Mouse (Mus musculus): ENCODE data around the gene Kcnk7.

The Kcnk7 gene

DNA sequence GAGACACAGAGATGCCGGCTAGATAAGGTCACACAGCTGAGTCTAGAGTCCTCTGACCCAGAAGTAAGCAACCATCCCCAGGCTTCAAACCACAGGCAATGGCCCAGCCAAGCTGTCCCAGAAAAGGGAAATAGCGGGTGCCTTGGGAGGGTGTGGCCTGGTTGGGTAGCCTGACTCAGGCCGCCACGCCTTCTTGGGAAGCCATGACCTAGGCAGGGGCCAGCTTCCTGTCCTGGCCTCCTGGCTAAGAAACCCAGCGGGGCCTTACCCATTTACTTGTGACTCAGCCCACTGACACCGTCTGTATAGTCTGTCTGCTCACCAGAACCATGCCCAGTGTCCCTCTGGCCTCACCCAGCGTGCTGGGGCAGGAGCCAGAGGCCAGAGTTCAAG is 20.4 kb downstream of the Kcnk7 start:
- no peak for DNase-seq (ENCODE audit: extremely low spot score, low spot score)

DNA sequence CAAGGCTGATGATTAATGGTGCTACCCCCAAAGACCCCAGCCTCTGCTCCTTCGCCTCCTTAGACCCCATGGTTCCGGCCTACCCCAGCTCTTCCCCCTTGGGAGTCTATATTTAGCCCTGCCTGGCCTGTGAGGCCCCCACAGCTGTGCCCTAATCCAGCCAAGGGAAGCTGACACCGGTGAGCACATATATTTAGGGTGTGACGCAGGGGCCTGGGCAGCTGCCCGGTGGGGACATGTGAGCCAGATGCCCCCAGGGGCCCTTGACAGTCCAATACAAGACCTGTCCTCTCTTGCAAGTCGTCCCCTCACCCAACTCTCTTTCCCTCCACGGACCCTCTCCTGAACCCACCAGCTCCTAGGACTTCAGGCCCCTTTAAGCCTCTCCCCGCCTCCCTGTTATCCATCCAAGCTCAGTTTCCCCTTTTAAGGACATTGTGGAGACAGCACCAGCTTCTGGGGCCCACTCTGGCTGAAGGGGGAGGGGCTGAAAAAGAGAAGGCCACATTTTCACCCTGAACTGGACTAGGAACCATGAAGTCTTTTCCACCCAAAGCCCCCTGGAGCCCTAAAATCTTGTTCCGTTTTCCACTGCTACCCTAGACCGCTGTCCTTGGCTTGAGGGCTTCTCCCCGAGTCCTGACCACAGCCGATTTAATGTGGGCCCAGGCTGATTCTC is 21.0 kb downstream of the Kcnk7 start:
- DNase-seq (ENCODE audit: extremely low spot score, low spot score): no peak

DNA sequence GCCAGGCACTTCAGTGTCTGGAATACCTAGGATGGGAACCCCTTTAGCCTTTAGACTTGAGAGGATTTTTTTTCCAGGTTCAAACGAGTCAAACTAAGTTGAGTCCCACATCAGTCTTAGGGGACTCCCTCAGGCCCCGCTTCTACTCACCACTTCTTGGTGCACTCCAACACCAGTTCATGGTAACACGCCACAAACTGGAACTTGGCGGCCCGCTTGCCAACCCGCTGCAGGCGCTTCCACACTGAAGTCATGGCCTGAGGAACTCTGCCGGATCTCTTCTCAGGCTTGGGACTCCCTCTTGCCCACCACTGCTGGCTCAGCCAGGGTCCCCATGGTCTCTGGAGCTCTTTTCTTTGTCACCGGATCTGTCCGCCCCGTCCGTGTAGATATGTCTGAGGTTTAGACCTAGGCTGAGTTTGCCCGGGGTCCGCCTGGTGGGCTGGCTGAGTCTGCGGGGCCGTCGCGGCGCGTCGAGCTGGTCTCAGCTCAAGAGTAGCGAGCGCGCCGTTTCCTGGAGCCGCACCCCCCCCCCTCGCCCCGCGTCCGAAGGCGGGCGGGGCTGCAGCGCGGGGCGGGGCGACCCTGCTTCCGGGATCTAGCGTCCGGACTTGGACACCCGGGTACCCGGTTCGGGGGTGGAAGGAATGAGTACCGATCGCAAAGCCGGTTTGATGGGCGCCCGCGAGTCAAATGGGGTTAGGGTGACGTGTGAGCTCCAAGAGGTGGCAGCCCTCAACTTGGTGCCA is 21.8 kb downstream of the Kcnk7 start, which contains the start of gene Ehbp1l1:
TSS of gene Ehbp1l1 (minus strand) at position 551 of the 749 bp plus-strand sequence.
- DNase-seq (ENCODE audit: extremely low spot score, low spot score): no peak

DNA sequence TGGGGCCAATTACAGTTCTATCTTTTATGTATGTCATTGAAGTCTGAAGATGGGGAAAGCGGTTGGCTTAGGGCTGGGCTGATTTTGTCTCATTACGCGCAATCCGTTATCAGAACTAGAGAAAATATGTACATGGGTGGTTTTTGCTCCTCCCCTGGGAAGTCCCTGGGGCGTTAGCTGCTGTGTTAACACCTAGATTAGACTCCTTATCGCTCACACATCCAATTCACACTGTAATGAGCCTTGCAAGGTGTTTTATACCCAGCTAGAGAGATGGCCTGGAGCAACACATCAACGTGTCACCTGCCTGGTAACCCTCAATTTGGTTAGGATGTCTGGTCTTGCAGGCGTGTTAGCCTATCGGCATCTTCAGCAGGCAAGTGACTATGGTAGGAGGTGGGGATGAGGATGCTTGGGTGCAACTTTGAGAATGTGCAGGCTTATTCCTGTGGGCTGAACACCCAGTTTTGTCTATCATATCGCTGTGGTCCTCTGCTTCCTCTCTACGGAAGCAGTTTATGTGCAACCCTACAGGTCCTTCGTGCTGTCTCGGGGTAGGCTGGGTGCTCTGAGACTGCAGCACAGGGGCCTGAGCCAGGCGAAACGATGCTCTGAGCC is 22.9 kb downstream of the Kcnk7 start:
- DNase-seq (ENCODE audit: extremely low spot score, low spot score): no peak

DNA sequence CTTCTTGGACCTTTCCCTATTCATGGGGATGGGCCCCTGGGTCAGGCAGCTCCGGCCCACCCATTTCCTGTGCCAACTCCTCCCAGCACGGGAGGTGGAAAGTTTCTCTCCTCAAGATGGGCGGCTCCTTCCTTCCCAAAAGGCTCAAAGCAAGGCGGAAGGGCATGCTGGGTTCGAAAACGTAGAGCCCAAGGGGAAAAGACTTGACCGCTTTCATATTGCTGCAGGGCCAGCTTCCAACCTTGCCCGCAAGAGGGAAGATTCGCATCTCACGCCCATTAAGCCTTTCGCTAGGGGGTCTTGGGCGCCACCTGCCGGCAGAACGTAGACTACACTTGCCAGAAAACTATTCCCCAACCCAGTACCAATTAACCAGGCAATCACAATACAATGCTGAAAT is 23.5 kb downstream of the Kcnk7 start:
- peak; percentile 90 for DNase-seq (ENCODE audit: extremely low spot score, low spot score)

GRCm38 (mm10) chr19:5728631-5729443 is 24.7 kb downstream of the Kcnk7 start:
- no peak for DNase-seq (ENCODE audit: extremely low spot score, low spot score)

GRCm38 (mm10) chr19:5729444-5729815 is 25.3 kb downstream of the Kcnk7 start, which contains the start of gene Fam89b:
Gene Fam89b, minus strand, starts transcription at chr19:5729653.
- DNase-seq (ENCODE audit: extremely low spot score, low spot score): peak; percentile 85

- DNase-seq (ENCODE audit: extremely low spot score, low spot score): no peak
Observed at GRCm38 (mm10) chr19:5730314-5731186, 26.4 kb downstream of the Kcnk7 start.

- peak; percentile 97 for DNase-seq (ENCODE audit: extremely low spot score, low spot score)
Observed at GRCm38 (mm10) chr19:5731264-5731978, 27.3 kb downstream of the Kcnk7 start.

- DNase-seq (ENCODE audit: extremely low spot score, low spot score): no peak
Observed at GRCm38 (mm10) chr19:5734325-5734724, 30.2 kb downstream of the Kcnk7 start.

- no peak for DNase-seq (ENCODE audit: extremely low spot score, low spot score)
Observed at GRCm38 (mm10) chr19:5739446-5739845, 35.3 kb downstream of the Kcnk7 start.

DNA sequence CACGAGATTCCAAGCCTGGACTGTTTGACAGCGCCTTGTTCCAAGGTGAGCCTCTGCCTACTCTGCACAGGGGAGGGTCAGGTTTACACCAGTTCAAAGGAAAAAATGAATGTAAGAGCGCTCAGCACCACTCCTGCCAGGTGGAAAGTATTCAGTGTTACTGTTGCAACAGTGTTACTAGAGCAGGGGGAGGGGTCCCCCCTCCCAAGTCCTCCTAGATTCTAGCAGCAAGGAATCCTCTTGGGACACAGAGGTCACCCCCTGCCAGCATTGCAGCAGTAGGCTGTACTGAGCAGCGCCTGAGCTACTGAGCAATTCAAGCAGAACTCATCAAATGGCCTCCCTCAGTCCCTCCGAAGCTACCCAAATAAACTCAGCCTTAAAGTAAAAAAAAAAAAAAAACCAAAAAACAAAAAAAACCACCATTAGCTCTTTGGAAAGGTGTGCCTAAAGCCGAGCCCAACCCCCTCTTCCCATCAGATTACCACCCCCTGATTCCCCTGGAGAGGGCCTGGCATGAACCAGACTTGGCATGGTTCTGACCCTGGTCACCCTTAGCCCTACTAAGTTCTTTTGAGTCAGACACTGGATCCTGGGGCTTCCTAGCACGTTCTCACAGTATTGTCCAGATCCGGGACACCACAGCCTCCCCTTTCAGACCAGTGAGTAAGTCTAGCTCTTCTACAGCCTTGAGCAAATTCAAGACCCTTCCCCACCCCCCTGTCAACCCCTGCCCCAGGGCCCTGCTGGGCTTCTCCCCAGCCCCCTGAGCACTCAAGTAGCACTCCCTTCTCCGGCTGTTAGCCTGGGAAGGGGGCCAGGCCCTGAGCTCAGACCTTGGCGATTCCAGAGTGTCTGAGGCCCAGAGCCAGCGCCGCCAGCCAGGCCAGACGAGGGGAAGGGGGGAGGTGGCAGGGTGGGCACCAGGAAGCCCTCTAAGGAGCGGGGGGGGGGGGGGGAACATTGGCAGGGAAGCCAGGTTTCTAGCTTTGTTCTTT is 36.5 kb downstream of the Kcnk7 start, which contains the start of gene Ltbp3:
TSS of gene Ltbp3 (plus strand) at position 585 of the 998 bp plus-strand sequence.
- peak; percentile 40 for DNase-seq (ENCODE audit: extremely low spot score, low spot score)

- DNase-seq (ENCODE audit: extremely low spot score, low spot score): peak; percentile 76
Observed at GRCm38 (mm10) chr19:5741641-5742240, 37.6 kb downstream of the Kcnk7 start.

- peak; percentile 70 for DNase-seq (ENCODE audit: extremely low spot score, low spot score)
Observed at GRCm38 (mm10) chr19:5742241-5742641, 38.1 kb downstream of the Kcnk7 start.

DNA sequence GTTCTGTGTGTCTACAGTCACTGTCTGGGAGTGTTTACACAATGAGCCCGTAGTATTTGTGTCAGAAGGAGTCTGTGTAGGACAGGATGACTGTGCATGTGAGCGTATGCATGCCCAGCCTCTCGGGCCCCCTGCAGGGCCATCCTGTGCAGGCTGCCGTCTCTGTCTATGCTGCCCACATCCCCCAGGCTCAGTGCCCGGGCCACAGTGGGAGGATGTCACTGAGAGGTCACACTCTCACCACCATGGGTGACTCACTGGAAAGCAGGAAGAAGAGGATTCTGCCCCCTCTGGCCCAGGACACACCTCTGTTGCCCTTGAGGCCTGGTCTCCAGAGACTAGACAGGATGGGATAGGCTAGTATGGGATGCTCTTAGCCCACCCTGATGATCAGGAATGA is 39.4 kb downstream of the Kcnk7 start:
- no peak for DNase-seq (ENCODE audit: extremely low spot score, low spot score)

- peak; percentile 40 for DNase-seq (ENCODE audit: extremely low spot score, low spot score)
Observed at GRCm38 (mm10) chr19:5745756-5746710, 41.9 kb downstream of the Kcnk7 start.

DNA sequence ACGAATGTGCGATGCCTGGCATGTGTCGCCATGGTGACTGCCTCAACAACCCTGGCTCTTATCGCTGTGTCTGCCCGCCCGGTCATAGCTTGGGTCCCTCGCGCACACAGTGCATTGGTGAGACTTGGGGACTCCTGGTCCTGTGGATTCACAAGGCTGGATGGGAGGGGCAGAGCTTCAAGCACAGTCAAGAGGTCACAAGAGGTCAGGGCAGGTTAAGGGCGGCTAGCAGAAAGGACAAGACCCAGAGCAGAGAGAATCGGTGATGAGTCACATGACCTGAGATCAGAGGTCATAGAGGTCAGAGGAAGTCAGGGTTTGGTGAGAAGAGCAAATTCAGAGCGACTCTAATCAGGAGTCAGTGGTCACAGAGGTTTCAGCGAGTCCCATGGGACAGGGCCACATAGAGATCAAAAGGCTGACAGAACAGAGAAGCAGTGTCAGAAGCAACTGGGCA is 42.8 kb downstream of the Kcnk7 start:
- DNase-seq (ENCODE audit: extremely low spot score, low spot score): no peak
